Mouse (Mus musculus): ENCODE data around the gene Nrde2.

GRCm38 (mm10) chr12:100167931-100168871, 8.7 kb upstream of the Nrde2 start:
- no peak for TF ChIP-seq CTCF (IDR thresholded peaks at IDR 0.05; ENCODE audit: borderline replicate concordance, control insufficient read depth, extremely low read depth, insufficient read depth, low read length, poor library complexity)
- TF ChIP-seq POLR2A (IDR thresholded peaks at IDR 0.05; ENCODE audit: control insufficient read depth, extremely low read depth, insufficient read depth, low read length, poor library complexity): no peak

Data from thymus, adult 2 months (tissue).